Mouse (Mus musculus) lung, adult 2 months (tissue): Measurements from ENCODE around the gene Adamts4.

Source experiments
- CTCF ChIP-seq: fragments of 200-500 bp; IDR thresholded peaks from 2 replicates; pipeline ENCODE4 v1.5.1; 2011; ENCODE audit warnings: mild to moderate bottlenecking, low read length, control low read depth; ENCODE audit not compliant: insufficient read depth
- POLR2A ChIP-seq: fragments of 200-500 bp; IDR thresholded peaks from 2 replicates; pipeline ENCODE4 v1.6.1; 2011; ENCODE audit warnings: low read depth, mild to moderate bottlenecking, control low read depth, low read length, borderline replicate concordance; ENCODE audit errors: extremely low read depth

- no peak for TF ChIP-seq CTCF
- TF ChIP-seq POLR2A: no peak
Measured at GRCm38 (mm10) chr1:171309321-171309720, 59.1 kb downstream of the Adamts4 start.
